Mouse (Mus musculus) forebrain, embryonic 13.5 days (tissue): ENCODE results near the gene Psmd5. TPM values are rescaled to one million over a fixed set of nuclear protein-coding genes. Genes with fewer than 3 reads are reported as not detected.

Source experiments
- ATAC-seq: fragments of 200-750 bp; cut with Nextera tagmentation; 2 replicates; pipeline ENCODE4 v1.8.0; 2017
- H3K27ac ChIP-seq: fragments of 300-500 bp; sonication (generic); 2 replicates; pipeline ENCODE4 v1.5.1; 2015; ENCODE audit warnings: inconsistent platforms, mild to moderate bottlenecking, moderate library complexity
- H3K27me3 ChIP-seq: fragments of 300-500 bp; sonication (generic); 2 replicates; pipeline ENCODE4 v1.6.1; 2015; ENCODE audit warnings: mild to moderate bottlenecking, inconsistent platforms
- H3K36me3 ChIP-seq: fragments of 300-500 bp; sonication (generic); 2 replicates; pipeline ENCODE4 v1.6.1; 2015; ENCODE audit warnings: mild to moderate bottlenecking, inconsistent platforms; ENCODE audit not compliant: poor library complexity, severe bottlenecking
- H3K4me1 ChIP-seq: fragments of 300-500 bp; sonication (generic); 2 replicates; pipeline ENCODE4 v1.6.1; 2015; ENCODE audit warnings: inconsistent platforms
- H3K4me2 ChIP-seq: fragments of 300-500 bp; sonication (generic); 2 replicates; pipeline ENCODE4 v1.6.1; 2015; ENCODE audit warnings: inconsistent platforms, mild to moderate bottlenecking, moderate library complexity
- H3K4me3 ChIP-seq: fragments of 300-500 bp; sonication (generic); 2 replicates; pipeline ENCODE4 v1.5.1; 2015; ENCODE audit warnings: mild to moderate bottlenecking, inconsistent platforms
- H3K9ac ChIP-seq: fragments of 300-500 bp; sonication (generic); 2 replicates; pipeline ENCODE4 v1.6.1; 2015; ENCODE audit warnings: mild to moderate bottlenecking, inconsistent platforms
- H3K9me3 ChIP-seq: fragments of 300-500 bp; sonication (generic); replicated peaks from 2 replicates; pipeline ENCODE4 v1.6.1; 2016; ENCODE audit warnings: inconsistent platforms
- WGBS: fragments of 180-500 bp; shearing (Covaris S2); methylation state at CpG from one replicate; pipeline ENCODE4 v1.1.7; 2015; 5-methylcytosine and 5-hydroxymethylcytosine counted together
- polyA plus RNA-seq: library from polyadenylated mRNA; unstranded; fragments of >200 nt; fragmentation: Nextera tagmentation; extraction: Ambion mirVana; gene quantifications from 2 replicates; pipeline ENCODE4 v1.2.1, GENCODE M21; 2015

Psmd5 gene
- polyA plus RNA-seq, 1 experiment from 2014 or later, result 101 TPM

GRCm38 (mm10) chr2:34906426-34906825 is 31.7 kb upstream of the Psmd5 start:
- Histone ChIP-seq H3K4me2 (no peak overlapping the region), H3K27me3 (0 out of 2 replicates have a peak, but pooled peaks cover 4% of the 10 kb centered on the region), H3K36me3 (peaks cover 10% of the 10 kb centered on the region; the same call in 1 of the 2 replicates), H3K9ac (no peak overlapping the region), H3K27ac (no peak overlapping the region), H3K4me3 (no peak overlapping the region), H3K4me1 (peaks cover 12% of the 10 kb centered on the region), H3K9me3 (no peaks in the 10 kb centered on the region)
- no peak for ATAC-seq
- WGBS, result 80% methylated on average over 6 of the region's 6 CpGs

GRCm38 (mm10) chr2:34904849-34905542 is 30.2 kb upstream of the Psmd5 start:
- Histone ChIP-seq H3K27ac (peak overlapping the region; percentile 67), H3K4me3 (peak overlapping the region; percentile 33), H3K9me3 (no peaks in the 10 kb centered on the region), H3K27me3 (no peaks in the 10 kb centered on the region), H3K9ac (peak overlapping the region; percentile 47), H3K4me1 (peaks cover 12% of the 10 kb centered on the region), H3K36me3 (peaks cover 10% of the 10 kb centered on the region; the same call in 1 of the 2 replicates), H3K4me2 (peak overlapping the region; percentile 60)
- WGBS, result under 1% methylated on average over 34 of the region's 34 CpGs
- ATAC-seq, result peak; percentile 97

- Histone ChIP-seq H3K27me3 (no peaks in the 10 kb centered on the region), H3K27ac (0 out of 2 replicates have a peak overlapping the region, but pooled peaks have one; percentile 67), H3K4me2 (peak overlapping the region; percentile 60), H3K4me3 (no peak overlapping the region), H3K9me3 (no peaks in the 10 kb centered on the region), H3K4me1 (peaks cover 12% of the 10 kb centered on the region), H3K36me3 (peaks cover 10% of the 10 kb centered on the region; the same call in 1 of the 2 replicates), H3K9ac (no peak overlapping the region)
- WGBS, result 85% methylated on average over 4 of the region's 4 CpGs
- no peak for ATAC-seq
Measured at GRCm38 (mm10) chr2:34903652-34904405, 29.1 kb upstream of the Psmd5 start.

GRCm38 (mm10) chr2:34903191-34903590 is 28.4 kb upstream of the Psmd5 start:
- 88% methylated on average over 7 of the region's 7 CpGs for WGBS
- Histone ChIP-seq H3K4me3 (no peak overlapping the region), H3K36me3 (peaks cover 10% of the 10 kb centered on the region; the same call in 1 of the 2 replicates), H3K9ac (no peak overlapping the region), H3K4me1 (peaks cover 12% of the 10 kb centered on the region), H3K27me3 (no peaks in the 10 kb centered on the region), H3K27ac (no peak overlapping the region), H3K4me2 (no peak overlapping the region), H3K9me3 (no peaks in the 10 kb centered on the region)
- no peak for ATAC-seq

GRCm38 (mm10) chr2:34902731-34903130 is 28.0 kb upstream of the Psmd5 start:
- no peak overlapping the region for H3K4me3 ChIP-seq
- whole genome bisulfite sequencing, result 86% methylated on average over 6 of the region's 6 CpGs
- H3K27me3 ChIP-seq, result no peaks in the 10 kb centered on the region
- H3K9me3 ChIP-seq, result no peaks in the 10 kb centered on the region
- ATAC-seq, result no peak
- no peak overlapping the region for H3K27ac ChIP-seq
- H3K4me1 ChIP-seq, result peaks cover 12% of the 10 kb centered on the region
- no peak overlapping the region for H3K4me2 ChIP-seq
- no peak overlapping the region for H3K9ac ChIP-seq
- peaks cover 10% of the 10 kb centered on the region; the same call in 1 of the 2 replicates for H3K36me3 ChIP-seq

GRCm38 (mm10) chr2:34901726-34902125 is 27.0 kb upstream of the Psmd5 start:
- Histone ChIP-seq H3K9me3 (no peaks in the 10 kb centered on the region), H3K4me3 (no peak overlapping the region), H3K9ac (no peak overlapping the region), H3K4me1 (peaks cover 12% of the 10 kb centered on the region), H3K27ac (no peak overlapping the region), H3K27me3 (no peaks in the 10 kb centered on the region), H3K4me2 (no peak overlapping the region), H3K36me3 (peaks cover 10% of the 10 kb centered on the region; the same call in 1 of the 2 replicates)
- no peak for ATAC-seq
- 74% methylated on average over 4 of the region's 4 CpGs for WGBS

- ATAC-seq, result no peak
- no peaks in the 10 kb centered on the region for H3K9me3 ChIP-seq
- 90% methylated on average over 1 of the region's 1 CpGs for WGBS
- no peak overlapping the region for H3K4me2 ChIP-seq
- H3K27me3 ChIP-seq, result no peaks in the 10 kb centered on the region
- H3K27ac ChIP-seq, result no peak overlapping the region
- H3K4me3 ChIP-seq, result no peak overlapping the region
- H3K9ac ChIP-seq, result no peak overlapping the region
- peaks cover 10% of the 10 kb centered on the region for H3K4me1 ChIP-seq
- peaks cover 10% of the 10 kb centered on the region; the same call in 1 of the 2 replicates for H3K36me3 ChIP-seq
Measured at GRCm38 (mm10) chr2:34900412-34900811, 25.6 kb upstream of the Psmd5 start.

- 88% methylated on average over 11 of the region's 11 CpGs for WGBS
Measured at GRCm38 (mm10) chr2:34899682-34900081, 24.9 kb upstream of the Psmd5 start.

GRCm38 (mm10) chr2:34897820-34898219 is 23.1 kb upstream of the Psmd5 start:
- H3K27ac ChIP-seq, result no peak overlapping the region
- no peaks in the 10 kb centered on the region for H3K9me3 ChIP-seq
- H3K4me2 ChIP-seq, result no peak overlapping the region
- no peaks in the 10 kb centered on the region for H3K27me3 ChIP-seq
- ATAC-seq, result no peak
- H3K4me1 ChIP-seq, result no peaks in the 10 kb centered on the region
- H3K36me3 ChIP-seq, result peaks cover 10% of the 10 kb centered on the region; the same call in 1 of the 2 replicates
- H3K9ac ChIP-seq, result no peak overlapping the region
- WGBS, result 19% methylated on average over 10 of the region's 10 CpGs
- no peak overlapping the region for H3K4me3 ChIP-seq

More at GRCm38 (mm10) chr2:34899682-34900081, 24.9 kb upstream of the Psmd5 start:
- Histone ChIP-seq H3K27me3 (no peaks in the 10 kb centered on the region), H3K27ac (no peak overlapping the region), H3K4me2 (no peak overlapping the region), H3K4me3 (no peak overlapping the region), H3K9me3 (no peaks in the 10 kb centered on the region), H3K9ac (no peak overlapping the region), H3K4me1 (peaks cover 7% of the 10 kb centered on the region), H3K36me3 (peaks cover 10% of the 10 kb centered on the region; the same call in 1 of the 2 replicates)
- no peak for ATAC-seq

GRCm38 (mm10) chr2:34896821-34897460 is 22.2 kb upstream of the Psmd5 start:
- no peak for ATAC-seq
- Histone ChIP-seq H3K9ac (no peak overlapping the region), H3K27me3 (no peaks in the 10 kb centered on the region), H3K27ac (no peak overlapping the region), H3K9me3 (no peaks in the 10 kb centered on the region), H3K36me3 (peaks cover 3% of the 10 kb centered on the region; the same call in 1 of the 2 replicates), H3K4me1 (no peaks in the 10 kb centered on the region), H3K4me3 (no peak overlapping the region), H3K4me2 (no peak overlapping the region)
- WGBS, result 88% methylated on average over 17 of the region's 17 CpGs

- no peak for ATAC-seq
- H3K9me3 ChIP-seq, result no peaks in the 10 kb centered on the region
- WGBS, result 85% methylated on average over 19 of the region's 19 CpGs
- H3K4me2 ChIP-seq, result no peak overlapping the region
- no peaks in the 10 kb centered on the region for H3K36me3 ChIP-seq
- H3K4me1 ChIP-seq, result no peaks in the 10 kb centered on the region
- H3K4me3 ChIP-seq, result no peak overlapping the region
- no peak overlapping the region for H3K27ac ChIP-seq
- no peaks in the 10 kb centered on the region for H3K27me3 ChIP-seq
- no peak overlapping the region for H3K9ac ChIP-seq
Measured at GRCm38 (mm10) chr2:34895503-34896113, 20.8 kb upstream of the Psmd5 start.
